Comparison of ENCODE assay signal across 9 mouse cellular contexts in genomic region chr5:150592186-150592903, GRCm38 (mm10). TPM values are rescaled to one million over a fixed set of nuclear protein-coding genes. Genes with fewer than 3 reads are reported as not detected.
DNase-seq lines count a peak whose midpoint lies in the region; ATAC-seq and TF ChIP-seq lines count a peak whose summit lies in the region.
"Had no signal": no experiment of that assay in that cellular context is flagged by ENCODE, and none has a peak within 500 bp of the region (broad histone marks: within the 10 kb centered on the region; RNA-seq: fewer than 3 reads in every experiment).

No protein-coding gene starts in this region.

- H3K27me3 ChIP-seq in kidney, postnatal 0 days (ENCODE audit: insufficient read depth, low read length) = no peaks in the 10 kb centered on the region
- peaks cover 45% of the 10 kb centered on the region for H3K27me3 ChIP-seq in hindbrain, embryonic 13.5 days
- peaks cover 4% of the 10 kb centered on the region; the same call in 1 of the 2 replicates for H3K27me3 ChIP-seq in midbrain, embryonic 15.5 days (replicated peaks)

- no peak overlapping the region for H3K27ac ChIP-seq in kidney, postnatal 0 days
- H3K27ac ChIP-seq in hindbrain, embryonic 13.5 days = no peak overlapping the region
- H3K27ac ChIP-seq in midbrain, embryonic 15.5 days = no peak overlapping the region

- intact Hi-C loops in left cerebral cortex, postnatal 25 days (cut with DNase I) = no loop called here

- no peak for ATAC-seq in kidney, postnatal 0 days (replicated peaks; ENCODE audit: low FRiP score, low read depth)
- ATAC-seq in activated CD4-positive, CD25-positive, alpha-beta regulatory T cell, adult 4 months = peak; percentile 37
- ATAC-seq in hindbrain, embryonic 13.5 days (ENCODE audit: low FRiP score) = no peak
- ATAC-seq in midbrain, embryonic 15.5 days (replicated peaks) = no peak

- no peak overlapping the region for H3K4me3 ChIP-seq in kidney, postnatal 0 days (replicated peaks; ENCODE audit: low read depth, low read length)
- H3K4me3 ChIP-seq in hindbrain, embryonic 13.5 days = peak overlapping the region; percentile 84; the same call in 1 of the 2 replicates
- peak overlapping the region; percentile 93 for H3K4me3 ChIP-seq in midbrain, embryonic 15.5 days

- no peaks in the 10 kb centered on the region for H3K36me3 ChIP-seq in kidney, postnatal 0 days (ENCODE audit: insufficient read depth, low read length)
- H3K36me3 ChIP-seq in hindbrain, embryonic 13.5 days = no peaks in the 10 kb centered on the region
- H3K36me3 ChIP-seq in midbrain, embryonic 15.5 days (replicated peaks) = no peaks in the 10 kb centered on the region

- H3K9me3 ChIP-seq in kidney, postnatal 0 days (replicated peaks; ENCODE audit: low read length) = no peaks in the 10 kb centered on the region
- no peaks in the 10 kb centered on the region for H3K9me3 ChIP-seq in hindbrain, embryonic 13.5 days
- no peaks in the 10 kb centered on the region for H3K9me3 ChIP-seq in midbrain, embryonic 15.5 days

- 75% methylated on average over 13 of the region's 13 CpGs for WGBS in kidney, postnatal 0 days
- 80% methylated on average over 13 of the region's 13 CpGs for WGBS in hindbrain, embryonic 13.5 days
- 75% methylated on average over 13 of the region's 13 CpGs for WGBS in midbrain, embryonic 15.5 days

- H3K4me2 ChIP-seq in kidney, postnatal 0 days (ENCODE audit: low read length) = peak overlapping the region; percentile 100; the same call in 1 of the 2 replicates
- peak overlapping the region; percentile 98 for H3K4me2 ChIP-seq in hindbrain, embryonic 13.5 days
- H3K4me2 ChIP-seq in midbrain, embryonic 15.5 days = peak overlapping the region; percentile 99

- peaks cover 9% of the 10 kb centered on the region; the same call in 1 of the 2 replicates for H3K4me1 ChIP-seq in kidney, postnatal 0 days (replicated peaks; ENCODE audit: insufficient read depth, low read length)
- peaks cover 19% of the 10 kb centered on the region for H3K4me1 ChIP-seq in hindbrain, embryonic 13.5 days (replicated peaks)
- H3K4me1 ChIP-seq in midbrain, embryonic 15.5 days = peaks cover 18% of the 10 kb centered on the region

- no peak for TF ChIP-seq CTCF in kidney, postnatal 0 days (IDR thresholded peaks at IDR 0.05; ENCODE audit: low read depth)

- no peak for DNase-seq in kidney, postnatal 0 days (ENCODE audit: low spot score)
- no peak for DNase-seq in kidney, postnatal 4 days
- DNase-seq in urinary bladder, postnatal 4 days (ENCODE audit: low spot score in 2 of 2) = no peak
- no peak for DNase-seq in left cerebral cortex, postnatal 25 days (ENCODE audit: low spot score in 2 of 2)
- no peak for DNase-seq in spleen, postnatal 4 days (ENCODE audit: low spot score in 2 of 2)
- DNase-seq: adrenal gland, adult 2 months had no signal

- H3K9ac ChIP-seq in kidney, postnatal 0 days (ENCODE audit: low read depth, low read length) = no peak overlapping the region
- H3K9ac ChIP-seq in hindbrain, embryonic 13.5 days = no peak overlapping the region
- H3K9ac ChIP-seq in midbrain, embryonic 15.5 days = no peak overlapping the region

RNA-seq across cellular contexts. Expression of gene N4bp2l1, which starts 4.6 kb away (rescaled TPM):
- polyA plus RNA-seq in kidney, postnatal 0 days (2015; fragmentation: Nextera tagmentation; extraction: Ambion mirVana) = 6.9 and 8.6 TPM in 2 replicates
- 10 to 100 TPM; 53.3 to 53.4 TPM for polyA plus RNA-seq in activated CD4-positive, CD25-positive, alpha-beta regulatory T cell, adult 4 months (2017; shearing (Covaris generic))
- polyA plus RNA-seq in hindbrain, embryonic 13.5 days (2015; fragmentation: Nextera tagmentation; extraction: Ambion mirVana) = 7.7 and 8.6 TPM in 2 replicates
- 14.5 and 16.7 TPM in 2 replicates for polyA plus RNA-seq in midbrain, embryonic 15.5 days (2015; fragmentation: Nextera tagmentation; extraction: Ambion mirVana)
- total RNA-seq in left cerebral cortex, postnatal 25 days (2021) = 10 to 100 TPM; 50.4 to 55.4 TPM
